Comparison of ENCODE assay signal across 16 mouse cellular contexts in the genomic region with DNA sequence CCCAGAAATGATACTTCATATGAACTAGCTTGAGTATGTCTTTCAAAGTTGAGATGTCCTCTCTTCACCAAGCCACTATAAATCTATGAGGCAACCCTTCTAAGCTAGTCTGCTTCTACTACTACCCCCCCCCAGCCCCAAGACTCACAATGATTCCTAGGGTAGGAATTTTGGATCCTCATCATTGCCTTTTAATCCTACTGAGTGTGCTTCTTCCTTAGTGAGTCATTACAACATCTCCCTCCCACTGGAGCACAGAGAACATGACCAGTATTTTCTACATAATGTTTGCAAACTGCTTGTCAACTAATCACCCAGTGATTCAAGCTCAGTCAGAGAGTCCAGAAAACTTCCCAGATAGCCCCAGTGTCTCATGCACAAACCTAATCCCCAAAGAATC. TPM values are rescaled to one million over a fixed set of nuclear protein-coding genes. Genes with fewer than 3 reads are reported as not detected.
DNase-seq lines count a peak whose midpoint lies in the region.
"Had no signal": no experiment of that assay in that cellular context is flagged by ENCODE, and none has a peak within 500 bp of the region (broad histone marks: within the 10 kb centered on the region; RNA-seq: fewer than 3 reads in every experiment).

No protein-coding gene starts in this region.

- DNase-seq in heart, adult 11 months: peak; percentile 40
- DNase-seq in heart, postnatal 4 days: no peak
- peak; percentile 12 for DNase-seq in NIH3T3 (ENCODE audit: low read depth)
- DNase-seq in urinary bladder, adult 2 months (ENCODE audit: low spot score): no peak
- no peak for DNase-seq in lung, adult 18-20 months
- DNase-seq: adrenal gland, adult 8-10 months; adrenal gland, postnatal 14 days; adrenal gland, postnatal 36 days; cerebellum, adult 11-12 months; cerebellum, adult 2 months; cerebellum, adult 9-10 months; cerebellum, postnatal 10 days; cerebellum, postnatal 25 days; forebrain, postnatal 0 days had no signal

RNA-seq across cellular contexts. Expression of gene Lmcd1, which starts 12.5 kb away (rescaled TPM):
- total RNA-seq in heart, postnatal 4 days (2021): 10 to 100 TPM; 55.0 to 63.0 TPM
- polyA plus RNA-seq in urinary bladder, adult 2 months (2012; rRNA removed): 129 and 190 TPM in 2 replicates
- total RNA-seq: MEL had no signal
- polyA plus RNA-seq: activated CD4-positive, CD25-positive, alpha-beta regulatory T cell, adult 4 months had no signal

Comparison
In these comparisons a context has a peak if more than half of its experiments do, and no peak if none do; other contexts are left out.
1. DNase-seq: peak in heart, adult 11 months (single experiment) and NIH3T3 (single experiment); none in heart, postnatal 4 days (single experiment), urinary bladder, adult 2 months (single experiment) and lung, adult 18-20 months (0 of 2).